Mouse (Mus musculus) thymus, postnatal 25 days (tissue): ENCODE measurements around the gene Mrpl23.

Experiments
- DNase-seq: peaks from one replicate; pipeline ENCODE4 v3.0.0; 2022

Mrpl23 gene

GRCm38 (mm10) chr7:142553417-142554335 lies 21.2 kb downstream of the Mrpl23 start:
- DNase-seq = no peak

- DNase-seq = no peak
Observed at GRCm38 (mm10) chr7:142554625-142555024, 22.1 kb downstream of the Mrpl23 start.

DNA sequence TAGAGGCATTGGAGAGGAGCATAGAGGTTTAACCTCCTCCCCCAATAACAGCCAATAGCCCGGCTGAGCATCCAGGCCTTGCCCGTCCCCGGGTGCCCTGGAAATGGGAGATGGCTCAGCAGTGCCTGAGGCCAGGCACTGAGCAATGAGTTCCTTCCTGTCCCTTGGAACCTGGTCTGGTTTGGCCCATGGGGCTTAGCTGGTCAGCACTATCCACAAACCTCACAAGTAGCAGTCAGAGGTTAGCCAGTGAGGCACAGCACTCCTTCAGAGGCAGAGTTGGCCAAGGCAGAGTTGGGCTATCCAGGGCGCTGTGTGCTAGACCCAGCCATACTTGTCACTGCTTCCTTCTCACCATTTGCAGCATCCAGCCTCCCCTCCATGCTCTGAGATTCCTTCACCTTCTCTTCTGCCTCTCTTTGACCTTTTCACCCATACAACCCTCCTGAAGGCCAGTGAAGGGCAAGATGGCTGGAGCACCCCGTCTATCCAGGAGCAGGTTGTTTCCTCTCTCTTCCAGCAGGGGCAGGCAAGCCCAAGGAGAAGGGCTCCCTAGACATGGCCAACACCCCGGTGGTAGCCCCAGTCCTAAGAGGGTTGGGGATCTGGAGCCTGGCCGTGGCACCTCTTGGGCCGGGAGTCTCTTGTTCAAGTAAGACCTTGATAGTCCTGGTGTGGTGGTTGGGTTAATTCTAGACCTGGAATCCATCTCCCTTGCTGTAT lies 23.0 kb downstream of the Mrpl23 start:
- no peak for DNase-seq

DNA sequence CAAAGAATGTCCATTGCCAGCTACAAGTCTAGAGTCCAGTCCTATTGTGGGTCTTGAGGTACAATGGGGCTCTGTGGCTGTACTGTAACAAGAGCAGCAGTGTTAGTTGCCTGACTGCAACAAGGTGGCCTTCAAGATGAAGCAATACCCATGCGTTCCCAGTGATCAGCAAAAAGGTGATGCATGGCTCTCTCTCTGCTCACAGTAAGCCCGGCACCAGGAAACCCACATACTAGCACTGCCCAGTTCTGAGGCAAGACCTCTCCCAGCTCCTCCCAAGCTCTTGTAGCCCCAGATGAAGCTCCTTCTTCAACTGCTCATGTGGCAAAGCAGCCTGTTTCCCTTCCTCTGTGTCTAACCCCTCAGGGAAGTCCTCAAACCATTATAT lies 23.6 kb downstream of the Mrpl23 start:
- DNase-seq = no peak

GRCm38 (mm10) chr7:142557696-142558095 lies 25.2 kb downstream of the Mrpl23 start:
- DNase-seq = no peak

- DNase-seq = no peak
Observed at GRCm38 (mm10) chr7:142558511-142559146, 26.1 kb downstream of the Mrpl23 start.

DNA sequence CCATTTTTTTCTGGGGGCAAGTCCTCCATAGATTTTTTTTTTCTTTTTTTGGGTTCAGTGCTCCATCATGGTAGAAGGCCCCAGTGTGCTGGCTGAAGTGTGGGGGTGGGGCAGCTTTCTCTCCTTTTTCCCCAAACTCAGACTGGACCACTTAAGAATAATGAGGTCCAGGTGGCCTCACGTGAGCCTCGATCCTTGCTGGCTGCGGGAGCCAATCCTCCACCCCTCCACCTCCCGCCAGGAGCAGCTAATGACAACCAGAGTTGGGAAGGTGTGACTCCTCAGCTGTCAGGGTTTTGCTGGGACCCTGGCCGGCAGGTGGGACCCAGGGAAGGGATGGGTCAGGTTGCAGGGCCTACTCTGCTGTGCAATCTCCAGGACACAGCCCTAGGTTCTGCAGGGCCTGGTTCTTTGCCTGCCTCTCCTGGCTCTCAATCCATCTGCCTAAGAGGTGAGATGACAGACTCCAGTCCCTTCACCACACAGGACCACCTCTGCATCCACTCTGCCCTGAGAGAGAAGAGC lies 27.2 kb downstream of the Mrpl23 start:
- no peak for DNase-seq

DNA sequence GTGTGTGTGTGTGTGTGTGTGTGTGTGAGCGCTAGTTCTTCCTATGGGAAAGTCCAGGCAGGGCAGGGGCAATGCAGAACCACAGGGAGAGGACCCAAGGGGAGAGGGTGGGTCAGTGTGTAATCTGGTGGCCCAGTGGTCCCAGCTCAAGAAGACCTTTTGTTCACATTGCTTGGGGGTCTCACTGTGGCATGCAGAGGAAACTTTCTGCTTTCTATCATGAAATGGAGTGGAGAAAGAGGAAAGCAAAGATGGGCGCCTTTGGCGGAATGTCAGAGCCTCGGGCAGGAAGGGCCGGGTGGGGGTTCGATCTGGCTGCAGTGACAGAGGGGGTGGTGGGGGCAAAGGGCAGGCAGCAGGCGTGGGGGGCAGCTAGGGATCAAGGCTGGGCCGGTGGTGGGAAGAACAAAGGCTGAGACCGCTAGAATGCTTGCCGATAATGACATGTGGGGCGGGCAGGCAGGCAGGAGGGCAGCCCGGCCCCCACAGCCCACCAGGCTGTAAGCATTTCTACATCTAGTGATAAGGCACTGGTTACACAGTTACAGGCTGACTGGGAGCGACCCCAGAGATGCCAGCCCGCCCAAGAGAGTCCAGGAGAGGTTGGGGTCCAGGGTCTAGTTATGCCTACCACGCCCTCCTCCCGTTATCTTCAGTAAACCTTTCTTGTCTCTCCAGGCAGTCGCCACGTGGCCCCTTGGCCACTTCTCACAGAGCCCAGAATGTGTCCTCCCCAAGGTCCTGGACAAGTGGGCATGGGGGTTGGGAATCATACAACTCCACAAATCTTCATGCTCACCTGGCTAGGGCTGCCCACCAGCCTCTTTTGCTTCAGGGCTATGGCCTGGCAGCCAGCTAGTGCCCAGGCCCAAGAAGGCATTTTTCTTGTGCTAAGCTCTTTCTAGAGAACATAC lies 28.7 kb downstream of the Mrpl23 start:
- DNase-seq = no peak

DNA sequence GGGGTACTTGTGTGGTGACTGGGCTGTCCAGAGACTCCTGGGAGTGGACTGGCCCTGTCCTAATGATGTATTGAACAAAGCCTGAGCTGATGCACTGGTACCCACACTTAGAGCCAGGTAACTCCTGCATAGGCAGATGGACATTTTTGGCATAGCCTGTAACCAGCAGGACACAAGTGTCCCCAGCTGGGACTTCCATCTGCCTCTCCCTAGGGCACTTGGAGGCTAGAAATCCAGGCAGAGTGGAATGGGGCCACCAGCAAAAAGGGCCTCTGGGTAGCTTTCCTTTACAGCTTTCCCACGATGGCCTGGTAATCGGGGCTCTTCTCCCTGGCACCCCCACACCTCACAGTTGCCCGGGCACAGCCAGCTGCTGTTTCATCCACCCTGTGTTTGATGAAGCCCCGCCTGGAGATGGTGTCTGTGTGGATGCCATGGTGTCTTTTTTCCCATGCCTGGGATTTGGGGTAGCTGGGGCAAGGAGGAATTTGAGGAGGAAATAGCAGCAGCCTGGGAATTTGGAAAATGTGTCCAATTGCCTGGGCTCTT lies 29.4 kb downstream of the Mrpl23 start:
- DNase-seq = no peak

DNA sequence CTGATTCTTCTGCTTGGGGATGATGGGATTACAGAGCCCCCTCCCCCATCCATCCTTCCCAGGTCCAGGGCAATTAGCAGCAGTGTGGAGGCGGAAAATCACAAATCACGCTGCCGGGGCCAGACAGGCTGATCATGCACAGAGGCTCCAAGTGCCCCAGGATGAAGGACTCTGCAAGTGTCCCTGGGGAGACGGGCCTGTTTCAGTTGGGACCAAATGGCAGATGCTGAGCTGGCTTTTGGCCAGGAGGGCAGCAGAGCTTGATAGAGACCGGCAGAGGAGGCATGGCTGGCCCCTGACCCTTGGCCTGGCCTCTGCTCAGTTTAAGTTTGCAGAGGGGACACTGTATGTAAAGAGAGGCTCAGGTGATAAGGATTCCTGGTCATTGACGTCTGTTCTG lies 30.7 kb downstream of the Mrpl23 start:
- DNase-seq = no peak

- no peak for DNase-seq
Observed at GRCm38 (mm10) chr7:142564955-142565643, 32.6 kb downstream of the Mrpl23 start.

DNA sequence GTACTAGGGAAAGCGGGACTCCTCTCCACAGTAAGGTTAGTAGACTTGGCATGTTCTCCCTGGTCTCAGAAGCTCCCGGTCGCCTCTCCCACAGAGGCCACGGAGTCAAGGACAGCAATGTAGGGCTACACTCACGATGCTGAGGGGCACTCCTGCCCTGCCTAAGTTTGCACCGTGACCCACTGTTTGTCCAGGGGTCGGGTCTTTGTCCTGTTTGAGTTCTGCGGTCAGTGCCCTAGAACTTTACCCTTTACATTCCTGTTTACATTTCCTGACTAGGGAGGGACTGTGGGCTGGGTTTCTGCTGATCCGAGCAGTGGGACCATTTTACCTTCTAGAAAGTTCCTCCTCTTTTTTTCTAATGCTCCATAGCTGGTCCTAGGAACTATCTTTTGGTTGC lies 34.0 kb downstream of the Mrpl23 start:
- no peak for DNase-seq

DNA sequence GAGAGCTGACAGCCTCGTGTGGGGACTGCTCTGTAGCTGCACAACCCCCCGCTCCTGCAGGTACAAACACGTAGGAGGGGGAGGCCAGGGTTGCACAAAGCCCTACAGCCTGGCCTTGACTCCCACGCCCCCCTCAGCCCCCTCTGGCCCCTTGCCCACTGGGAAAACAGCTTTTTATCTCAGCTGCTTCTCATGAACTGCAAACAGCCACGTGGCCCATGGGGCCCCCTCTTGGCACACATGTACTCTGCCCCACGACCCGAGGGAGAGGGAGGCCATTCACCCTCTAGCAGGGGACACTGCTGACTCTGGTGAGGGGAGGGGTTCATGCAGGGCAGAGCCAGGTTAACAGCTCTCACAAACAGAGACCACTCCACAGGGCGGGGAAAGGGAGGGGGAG lies 36.5 kb downstream of the Mrpl23 start:
- DNase-seq = no peak

GRCm38 (mm10) chr7:142570565-142570964 lies 38.1 kb downstream of the Mrpl23 start:
- DNase-seq = no peak

GRCm38 (mm10) chr7:142571458-142572220 lies 39.2 kb downstream of the Mrpl23 start:
- no peak for DNase-seq

DNA sequence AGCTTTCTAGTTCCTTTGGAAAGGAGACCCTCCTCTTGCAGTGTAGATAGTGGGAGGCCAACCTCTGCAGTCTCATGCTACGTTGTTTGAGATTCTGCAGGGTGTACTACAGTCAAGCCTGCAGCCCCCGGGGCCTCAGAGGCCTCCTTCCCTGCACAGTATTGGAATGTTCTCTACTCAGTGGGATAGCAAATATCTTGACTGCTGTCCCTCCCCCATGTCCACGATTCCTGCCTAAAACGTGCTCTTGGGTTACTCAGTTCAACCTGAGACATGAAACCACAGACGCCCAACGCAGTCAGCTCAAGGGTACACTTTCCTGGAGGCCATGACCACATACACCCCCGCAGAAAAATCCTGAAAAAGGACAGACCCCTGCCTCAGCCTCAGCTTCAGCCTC lies 39.9 kb downstream of the Mrpl23 start:
- no peak for DNase-seq

- no peak for DNase-seq
Observed at GRCm38 (mm10) chr7:142572992-142573391, 40.5 kb downstream of the Mrpl23 start.

DNA sequence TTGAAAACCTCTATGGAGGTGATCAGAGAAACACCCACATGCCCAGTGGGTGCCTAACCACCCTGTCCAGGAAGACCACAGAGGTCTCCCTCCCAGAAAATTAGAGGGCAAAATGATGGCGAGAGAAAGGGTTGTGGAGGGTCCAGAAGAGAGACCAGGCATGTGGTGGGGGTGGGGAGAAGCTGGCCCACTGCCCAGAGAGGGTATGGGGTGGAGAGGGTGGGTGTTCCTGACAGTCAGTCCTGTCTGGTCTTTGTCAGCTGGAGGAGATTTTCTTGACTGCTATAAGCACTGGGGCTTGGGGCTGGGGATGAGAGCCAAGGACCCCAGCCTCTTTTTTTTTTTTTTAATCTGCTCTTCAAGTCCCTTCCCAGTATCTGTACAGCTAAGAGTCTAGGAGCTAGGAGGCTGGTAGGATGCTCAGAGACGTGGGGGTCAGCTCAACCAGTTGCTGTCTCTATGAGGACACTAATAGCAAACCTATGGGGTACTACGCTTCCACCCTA lies 41.7 kb downstream of the Mrpl23 start:
- no peak for DNase-seq

DNA sequence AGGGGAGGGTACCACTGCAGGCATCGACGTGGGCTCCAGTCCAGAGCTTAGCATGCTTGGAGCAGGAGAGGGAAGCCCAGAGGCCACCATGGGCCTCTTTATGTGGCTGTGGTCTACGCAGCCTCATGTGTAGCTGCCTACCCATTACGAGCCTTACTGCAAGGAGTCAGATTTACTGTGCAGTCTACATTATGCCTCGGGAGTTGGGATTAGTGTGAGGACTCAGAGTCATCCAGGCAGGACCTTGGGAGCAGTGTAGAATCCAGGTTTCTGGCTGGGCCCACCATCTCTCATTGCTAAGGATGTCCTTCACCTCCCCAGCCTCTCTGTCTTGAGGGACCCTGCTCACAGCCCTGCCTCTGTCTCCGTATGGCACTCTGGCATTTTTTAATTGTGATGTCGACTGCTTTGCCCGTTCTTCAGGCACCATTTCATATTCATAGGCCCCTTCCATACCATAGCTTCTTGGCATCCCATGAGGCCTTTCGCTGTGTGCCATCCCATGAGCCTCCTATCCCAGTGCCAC lies 42.4 kb downstream of the Mrpl23 start:
- no peak for DNase-seq

DNA sequence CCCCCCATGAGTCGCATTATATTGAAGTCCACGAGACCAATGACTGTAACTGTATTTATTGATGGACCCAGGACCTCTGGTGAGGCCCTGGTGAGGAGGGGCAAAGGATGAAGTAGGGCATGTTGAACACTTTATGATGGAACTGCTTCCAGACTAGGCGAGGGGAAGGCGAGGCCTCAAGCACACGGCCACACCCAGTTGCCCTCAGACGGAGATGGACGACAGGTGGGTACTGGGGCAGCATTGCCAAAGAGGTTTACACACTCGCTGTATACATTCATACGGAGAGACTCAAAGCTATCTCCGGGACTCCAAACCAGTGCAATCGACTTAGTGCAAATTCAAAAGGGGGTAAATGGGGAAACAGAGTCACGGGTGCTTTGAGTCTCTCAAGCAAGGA lies 43.0 kb downstream of the Mrpl23 start:
- no peak for DNase-seq
